Mouse (Mus musculus): ENCODE data around the gene Ankdd1b.

Ankdd1b gene

GRCm38 (mm10) chr13:96470957-96471356 lies at the start of gene Ankdd1b:
Gene Ankdd1b (minus strand): TSS chr13:96471198.
- DNase-seq (ENCODE audit: low spot score in 2 of 2) = no peak

GRCm38 (mm10) chr13:96517335-96517734 lies 46.3 kb upstream of the Ankdd1b start:
- no peak for DNase-seq (ENCODE audit: low spot score in 2 of 2)

- DNase-seq (ENCODE audit: low spot score in 2 of 2) = no peak
Observed at GRCm38 (mm10) chr13:96516249-96516648, 45.3 kb upstream of the Ankdd1b start.

GRCm38 (mm10) chr13:96514154-96514942 lies 43.4 kb upstream of the Ankdd1b start:
- DNase-seq (ENCODE audit: low spot score in 2 of 2) = no peak

DNA sequence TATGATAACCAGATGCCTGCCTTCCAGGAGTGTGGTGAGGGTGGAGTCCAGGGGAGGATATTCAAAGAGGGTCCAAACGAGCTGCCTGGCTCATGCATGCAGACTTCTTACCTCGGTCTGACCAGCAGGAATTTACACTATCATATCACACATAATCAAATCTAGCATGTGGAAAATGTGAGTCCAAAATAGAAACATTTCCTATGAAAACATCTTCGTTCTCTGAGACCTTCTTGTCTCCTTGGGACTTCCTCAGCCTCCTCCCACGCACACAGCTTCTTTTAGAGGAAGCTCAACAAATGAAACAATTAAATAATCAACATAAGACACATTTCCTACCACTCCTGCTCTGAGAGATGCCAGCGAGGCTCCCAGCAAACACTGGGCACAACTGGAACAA lies 40.9 kb upstream of the Ankdd1b start:
- no peak for DNase-seq (ENCODE audit: low spot score in 2 of 2)

GRCm38 (mm10) chr13:96511262-96511661 lies 40.3 kb upstream of the Ankdd1b start:
- DNase-seq (ENCODE audit: low spot score in 2 of 2) = no peak

- DNase-seq (ENCODE audit: low spot score in 2 of 2) = no peak
Observed at GRCm38 (mm10) chr13:96510635-96511034, 39.6 kb upstream of the Ankdd1b start.

- DNase-seq (ENCODE audit: low spot score in 2 of 2) = no peak
Observed at GRCm38 (mm10) chr13:96507541-96507940, 36.5 kb upstream of the Ankdd1b start.

- DNase-seq (ENCODE audit: low spot score in 2 of 2) = no peak
Observed at GRCm38 (mm10) chr13:96506313-96506712, 35.3 kb upstream of the Ankdd1b start.

- no peak for DNase-seq (ENCODE audit: low spot score in 2 of 2)
Observed at GRCm38 (mm10) chr13:96505661-96506060, 34.7 kb upstream of the Ankdd1b start.

- no peak for DNase-seq (ENCODE audit: low spot score in 2 of 2)
Observed at GRCm38 (mm10) chr13:96499891-96500290, 28.9 kb upstream of the Ankdd1b start.

- DNase-seq (ENCODE audit: low spot score in 2 of 2) = no peak
Observed at GRCm38 (mm10) chr13:96496630-96497029, 25.6 kb upstream of the Ankdd1b start.

- DNase-seq (ENCODE audit: low spot score in 2 of 2) = no peak
Observed at GRCm38 (mm10) chr13:96490433-96490832, 19.4 kb upstream of the Ankdd1b start, which contains the start of gene Gm17622. Gene Gm17622 (plus strand): TSS chr13:96490733.

DNA sequence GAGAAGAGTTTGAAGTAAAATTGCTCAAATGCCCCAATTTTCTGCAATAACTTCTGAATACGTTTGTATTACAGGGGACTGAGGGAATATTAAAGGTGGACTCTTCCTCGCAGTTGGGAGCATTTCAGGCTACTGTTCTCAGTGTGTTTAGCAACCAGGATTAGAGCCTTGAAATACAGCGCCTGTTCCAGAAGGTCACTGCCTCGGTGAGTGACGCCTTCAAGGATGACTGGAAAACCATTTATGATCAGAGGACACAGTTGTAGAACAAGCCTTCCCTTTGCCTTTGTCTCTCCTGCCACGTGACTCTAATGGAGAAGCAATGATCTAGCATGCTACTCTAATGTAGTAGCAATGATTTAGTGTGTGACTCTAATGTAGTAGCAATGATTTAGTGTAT lies 17.0 kb upstream of the Ankdd1b start:
- no peak for DNase-seq (ENCODE audit: low spot score in 2 of 2)

- no peak for DNase-seq (ENCODE audit: low spot score in 2 of 2)
Observed at GRCm38 (mm10) chr13:96487230-96487629, 16.2 kb upstream of the Ankdd1b start.

GRCm38 (mm10) chr13:96478991-96479390 lies 8.0 kb upstream of the Ankdd1b start:
- no peak for DNase-seq (ENCODE audit: low spot score in 2 of 2)

DNA sequence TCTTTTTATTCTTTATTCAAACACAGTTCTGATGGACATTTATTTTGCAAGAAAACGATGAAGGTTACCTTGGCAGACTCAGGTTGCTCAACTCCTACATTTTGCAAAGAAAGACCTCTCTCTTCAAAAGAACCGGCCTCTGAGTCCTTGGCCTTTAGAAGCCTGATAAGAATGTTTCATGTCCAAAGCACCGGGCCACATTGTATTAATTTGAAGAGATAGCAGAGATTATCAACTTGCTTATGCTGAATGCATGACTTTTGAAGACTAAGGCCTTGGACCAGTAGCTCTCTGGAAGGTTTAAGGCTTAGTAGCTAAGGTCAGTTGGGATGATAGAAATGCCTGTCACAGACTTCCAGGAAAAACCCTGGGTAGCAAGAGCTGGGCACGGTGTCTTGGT lies 6.2 kb upstream of the Ankdd1b start:
- DNase-seq (ENCODE audit: low spot score in 2 of 2) = no peak

GRCm38 (mm10) chr13:96470556-96470955 lies 442 bp downstream of the Ankdd1b start:
- no peak for DNase-seq (ENCODE audit: low spot score in 2 of 2)

- DNase-seq (ENCODE audit: low spot score in 2 of 2) = no peak
Observed at GRCm38 (mm10) chr13:96468678-96469077, 2.3 kb downstream of the Ankdd1b start.

- DNase-seq (ENCODE audit: low spot score in 2 of 2) = no peak
Observed at GRCm38 (mm10) chr13:96465315-96465714, 5.7 kb downstream of the Ankdd1b start.

DNA sequence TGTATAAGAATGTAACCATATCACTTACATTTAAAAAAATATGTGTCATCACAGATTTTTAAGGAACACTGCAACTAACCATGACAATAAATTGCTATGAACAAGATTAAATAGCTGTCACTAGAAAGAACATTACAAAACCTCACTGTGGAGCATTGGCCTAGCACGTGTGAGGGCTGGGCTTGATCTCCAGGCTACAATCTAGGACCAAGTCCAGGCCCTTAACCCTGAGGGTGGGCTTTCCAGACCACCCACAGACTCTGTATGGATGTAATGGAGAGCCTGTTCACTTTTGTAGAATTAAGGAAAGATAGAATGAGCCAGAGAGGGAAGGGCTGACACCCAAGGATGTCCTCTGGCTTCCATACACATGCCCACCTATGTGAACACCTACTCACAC lies 8.4 kb downstream of the Ankdd1b start:
- no peak for DNase-seq (ENCODE audit: low spot score in 2 of 2)

- no peak for DNase-seq (ENCODE audit: low spot score in 2 of 2)
Observed at GRCm38 (mm10) chr13:96458606-96459005, 12.4 kb downstream of the Ankdd1b start.

DNA sequence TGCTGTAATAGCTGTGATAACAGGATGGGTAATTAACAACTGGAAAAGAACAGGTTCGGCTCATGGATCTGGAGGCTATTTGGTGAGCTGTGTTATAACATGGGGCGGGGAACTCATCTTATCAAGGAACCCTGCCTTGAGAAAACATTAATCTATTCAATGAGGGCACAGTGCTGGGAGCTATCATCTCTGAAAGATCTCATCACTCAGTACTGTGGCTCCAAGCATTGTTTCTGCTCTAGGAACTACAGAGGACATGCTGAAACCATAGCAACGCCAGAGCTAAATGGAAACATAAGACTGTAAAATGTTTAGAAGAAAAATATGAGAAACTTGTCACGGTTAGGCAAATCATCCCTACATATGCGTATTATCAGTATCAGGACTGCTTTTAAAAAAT lies 13.0 kb downstream of the Ankdd1b start:
- no peak for DNase-seq (ENCODE audit: low spot score in 2 of 2)

GRCm38 (mm10) chr13:96457566-96457965 lies 13.4 kb downstream of the Ankdd1b start:
- DNase-seq (ENCODE audit: low spot score in 2 of 2) = no peak

Data from spleen, postnatal 10 days (tissue).